Mouse (Mus musculus) T-helper 17 cell (primary cell): ENCODE results near the gene Mia2.

ENCODE experiments used
- in situ Hi-C, 2 experiments: fragments of 300-600 bp; cut with MboI, MseI; formaldehyde crosslinking; loops; 1 replicate in 1 of 2; 2 replicates in 1 of 2; pipeline ENCODE4 v1.15.1; 2025; ENCODE audit warnings: high pct_unique_total_duplicates in 2 of 2

Gene Mia2

GRCm38 (mm10) chr12:59145130-59145529 is 49.5 kb downstream of the Mia2 start:
- in situ Hi-C loops: no loop called here

DNA sequence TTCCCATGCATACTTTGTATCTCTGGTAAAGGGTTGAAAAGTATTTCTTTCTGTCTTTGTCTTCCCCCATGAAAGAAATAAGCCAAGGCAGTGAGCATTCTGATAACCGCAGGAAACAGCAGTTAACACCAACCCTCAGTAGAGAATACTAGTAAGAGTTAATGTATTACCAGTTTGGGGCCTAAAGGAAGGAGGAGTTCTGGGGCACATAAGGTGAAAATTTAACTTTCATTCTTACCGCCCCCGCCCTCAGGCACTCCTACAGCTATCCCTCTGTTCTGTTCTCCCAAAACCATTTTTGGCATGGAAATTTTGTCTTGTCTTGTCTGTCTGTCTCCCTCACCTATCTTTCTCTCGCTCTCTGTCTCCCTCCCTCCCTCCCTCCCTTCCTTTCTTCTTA is 54.1 kb downstream of the Mia2 start:
- in situ Hi-C loops: no loop called here

- in situ Hi-C loops: no loop called here
Observed at GRCm38 (mm10) chr12:59161091-59161490, 65.5 kb downstream of the Mia2 start.

DNA sequence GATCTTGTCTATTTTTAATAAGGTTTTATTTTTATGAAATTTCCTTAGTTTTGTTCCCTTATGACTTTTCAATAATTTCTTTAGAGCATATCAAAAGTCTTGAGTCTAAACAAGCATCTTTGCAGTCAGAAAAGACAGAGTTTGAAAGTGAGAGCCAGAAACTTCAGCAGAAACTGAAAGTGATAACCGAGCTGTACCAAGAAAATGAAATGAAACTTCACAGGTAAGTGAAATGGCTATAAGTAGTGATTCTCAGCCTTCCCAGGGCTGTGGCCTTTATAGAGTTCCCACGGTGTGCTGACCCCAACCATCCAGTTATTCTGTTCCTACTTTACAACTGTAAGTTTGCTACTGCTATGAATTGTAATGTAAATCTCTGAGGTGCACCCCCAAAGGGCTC is 67.2 kb downstream of the Mia2 start:
- in situ Hi-C loops: no loop called here

DNA sequence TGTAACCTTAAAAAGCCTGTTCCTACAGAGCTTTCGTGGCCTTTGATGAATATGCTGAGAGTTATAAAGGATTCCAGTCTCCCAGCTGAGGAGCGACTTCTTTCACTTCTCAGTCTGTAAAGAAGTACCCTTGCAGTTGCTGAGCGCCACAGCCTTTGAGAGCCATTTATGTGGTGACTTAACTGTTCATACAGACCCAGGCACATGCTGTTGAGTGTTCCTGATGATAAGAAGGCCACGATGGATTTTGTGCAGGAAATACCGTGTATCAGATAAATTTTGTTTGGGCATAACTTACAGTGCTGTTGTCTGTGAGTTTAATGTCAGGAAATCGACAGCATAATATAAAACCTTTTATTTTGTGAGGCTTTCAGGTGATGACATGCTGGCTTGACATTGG is 68.9 kb downstream of the Mia2 start:
- in situ Hi-C loops: no loop called here

- in situ Hi-C loops: no loop called here
Observed at GRCm38 (mm10) chr12:59166557-59166956, 71.0 kb downstream of the Mia2 start.

DNA sequence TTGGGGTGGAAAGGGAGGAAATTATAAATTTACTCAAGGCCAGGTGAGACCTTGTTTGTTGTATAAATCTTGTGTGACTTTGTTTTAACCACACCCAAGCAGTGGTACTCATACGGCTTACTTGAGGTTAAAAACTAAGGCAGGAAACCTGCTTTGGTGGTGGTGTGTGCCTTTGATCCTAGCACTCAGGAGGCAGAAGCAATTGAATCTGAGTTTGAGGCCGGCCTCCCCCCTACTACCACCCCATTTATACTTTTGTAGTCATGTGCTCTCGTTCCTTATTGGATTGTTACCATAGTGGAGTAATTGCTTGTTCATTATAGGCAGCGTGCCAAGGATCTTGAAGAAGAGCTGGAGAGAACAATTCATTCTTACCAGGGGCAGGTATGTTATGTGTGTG is 74.3 kb downstream of the Mia2 start:
- in situ Hi-C loops: loop anchor here in 1 of 2 experiments (5.0 kb wide), 1 partner anchor 33 kb away; no protein-coding TSS in a partner anchor

GRCm38 (mm10) chr12:59177814-59178213 is 82.2 kb downstream of the Mia2 start:
- in situ Hi-C loops: no loop called here

DNA sequence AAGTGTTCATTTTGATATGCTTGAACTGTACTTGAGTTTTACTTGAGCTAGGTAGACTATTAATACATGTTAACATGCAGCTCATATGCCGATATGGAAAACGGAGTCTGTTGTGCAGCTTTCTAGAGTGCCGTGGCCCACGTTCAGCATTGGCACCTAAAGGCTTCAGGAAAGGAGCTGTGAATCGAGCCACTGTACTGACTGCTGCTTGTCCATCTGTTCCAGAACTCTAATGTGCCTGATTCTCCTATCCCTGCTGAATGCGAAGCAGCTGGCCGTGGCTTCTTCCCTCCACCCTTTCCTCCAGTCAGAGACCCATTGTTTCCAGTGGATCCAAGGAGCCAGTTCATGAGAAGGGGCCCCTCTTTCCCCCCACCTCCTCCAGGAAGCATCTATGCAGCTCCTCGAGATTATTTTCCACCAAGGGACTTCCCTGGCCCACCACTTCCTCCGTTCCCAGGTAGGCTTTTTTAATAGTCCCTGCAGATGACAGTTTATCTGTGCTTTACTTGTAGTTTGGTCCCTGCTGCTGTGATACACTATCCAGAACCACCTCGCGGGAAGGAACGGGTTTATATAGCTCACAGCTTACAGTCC is 92.6 kb downstream of the Mia2 start:
- in situ Hi-C loops: no loop called here

GRCm38 (mm10) chr12:59193637-59194036 is 98.0 kb downstream of the Mia2 start:
- in situ Hi-C loops: no loop called here

- in situ Hi-C loops: no loop called here
Observed at GRCm38 (mm10) chr12:59194341-59195003, 98.9 kb downstream of the Mia2 start.

- in situ Hi-C loops: no loop called here
Observed at GRCm38 (mm10) chr12:59195065-59195464, 99.5 kb downstream of the Mia2 start.

DNA sequence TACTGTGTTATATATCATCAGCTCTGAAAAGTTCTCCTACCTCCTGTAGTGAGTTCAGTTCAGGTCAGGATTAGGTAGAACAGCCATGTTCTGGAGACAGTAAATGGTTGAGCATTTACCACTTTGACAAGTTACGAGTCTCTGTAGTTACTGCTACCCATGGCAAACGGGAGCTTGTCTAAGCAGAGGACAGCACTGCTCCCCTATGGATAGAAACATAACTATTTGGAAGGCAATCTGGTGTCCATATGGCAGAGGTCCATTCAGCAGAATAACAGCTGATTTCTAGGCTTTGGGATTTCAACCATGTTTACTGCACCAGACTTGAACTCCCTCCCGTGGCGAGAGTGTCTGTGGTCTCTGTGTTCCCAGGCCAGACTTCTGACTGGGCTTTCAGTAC is 100.3 kb downstream of the Mia2 start:
- in situ Hi-C loops: no loop called here

- in situ Hi-C loops: no loop called here
Observed at GRCm38 (mm10) chr12:59198750-59199149, 103.2 kb downstream of the Mia2 start.

- in situ Hi-C loops: no loop called here
Observed at GRCm38 (mm10) chr12:59199361-59199760, 103.8 kb downstream of the Mia2 start.

DNA sequence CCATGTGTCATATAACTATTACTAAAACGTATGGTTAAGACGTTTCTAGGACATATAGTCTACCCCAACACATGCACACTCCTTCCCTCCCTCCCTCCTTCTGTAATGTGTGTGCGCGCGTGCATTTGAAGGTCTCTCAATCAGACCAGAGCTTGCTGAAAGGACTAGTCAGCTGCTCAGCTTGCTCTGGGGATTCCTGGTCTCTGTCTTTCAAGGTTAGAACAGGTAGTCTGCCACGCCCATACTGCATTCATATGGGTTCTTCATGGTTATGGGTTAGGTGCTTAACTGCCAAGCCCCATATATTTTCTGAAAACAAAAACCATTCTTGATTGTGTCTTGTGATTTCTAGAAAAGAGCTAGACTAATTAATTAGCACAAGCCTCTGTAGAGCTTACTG is 110.0 kb downstream of the Mia2 start:
- in situ Hi-C loops: loop anchor here (10.0 to 25.0 kb wide), 2 partner anchors 151 to 1668 kb away; partner anchors contain the start of gene Foxa1 (in 2 of the 2)

- in situ Hi-C loops: loop anchor here (10.0 to 25.0 kb wide), 2 partner anchors 152 to 1669 kb away; partner anchors contain the start of gene Foxa1 (in 2 of the 2)
Observed at GRCm38 (mm10) chr12:59206208-59206999, 110.8 kb downstream of the Mia2 start.

GRCm38 (mm10) chr12:59207000-59207390 is 111.4 kb downstream of the Mia2 start:
- in situ Hi-C loops: loop anchor here (10.0 to 25.0 kb wide), 2 partner anchors 152 to 1670 kb away; partner anchors contain the start of gene Foxa1 (in 2 of the 2)

GRCm38 (mm10) chr12:59207814-59208213 is 112.2 kb downstream of the Mia2 start:
- in situ Hi-C loops: loop anchor here (10.0 to 25.0 kb wide), 2 partner anchors 153 to 1671 kb away; partner anchors contain the start of gene Foxa1 (in 2 of the 2)

DNA sequence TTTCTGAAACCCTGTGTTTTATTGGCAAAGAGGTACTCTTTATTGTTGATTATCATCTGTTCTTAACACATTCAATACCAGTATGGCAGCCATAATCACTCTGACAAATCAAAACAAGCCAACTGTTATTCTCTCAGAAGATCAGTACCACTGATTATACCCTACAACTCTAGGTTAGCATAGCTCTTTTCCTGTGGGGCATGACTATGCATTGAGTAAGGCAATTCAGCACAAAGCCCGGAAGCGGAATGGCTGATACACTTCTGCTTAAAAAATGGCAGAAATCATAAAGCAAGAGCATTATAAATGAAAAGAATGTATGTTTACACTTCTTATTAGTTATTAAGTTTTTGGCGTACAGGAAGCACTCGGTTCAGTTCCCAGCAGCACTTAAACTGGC is 120.6 kb downstream of the Mia2 start:
- in situ Hi-C loops: loop anchor here (5.0 to 25.0 kb wide), 4 partner anchors 204 to 1989 kb away; partner anchors contain the start of genes Foxa1 (in 2 of the 2), Gemin2 (in 1 of the 2) and Sec23a (in 1 of the 2)

- in situ Hi-C loops: loop anchor here (5.0 to 25.0 kb wide), 4 partner anchors 204 to 1989 kb away; partner anchors contain the start of genes Foxa1 (in 2 of the 2), Gemin2 (in 1 of the 2) and Sec23a (in 1 of the 2)
Observed at GRCm38 (mm10) chr12:59216676-59217266, 121.2 kb downstream of the Mia2 start.
